Mouse (Mus musculus): ENCODE results near the gene Slc25a47.
"Not testable (repeated sequence)": the region's sequence is repeated elsewhere in the genome, so short reads cannot be mapped to it uniquely, and the experiment has no call there.

The Slc25a47 gene

DNA sequence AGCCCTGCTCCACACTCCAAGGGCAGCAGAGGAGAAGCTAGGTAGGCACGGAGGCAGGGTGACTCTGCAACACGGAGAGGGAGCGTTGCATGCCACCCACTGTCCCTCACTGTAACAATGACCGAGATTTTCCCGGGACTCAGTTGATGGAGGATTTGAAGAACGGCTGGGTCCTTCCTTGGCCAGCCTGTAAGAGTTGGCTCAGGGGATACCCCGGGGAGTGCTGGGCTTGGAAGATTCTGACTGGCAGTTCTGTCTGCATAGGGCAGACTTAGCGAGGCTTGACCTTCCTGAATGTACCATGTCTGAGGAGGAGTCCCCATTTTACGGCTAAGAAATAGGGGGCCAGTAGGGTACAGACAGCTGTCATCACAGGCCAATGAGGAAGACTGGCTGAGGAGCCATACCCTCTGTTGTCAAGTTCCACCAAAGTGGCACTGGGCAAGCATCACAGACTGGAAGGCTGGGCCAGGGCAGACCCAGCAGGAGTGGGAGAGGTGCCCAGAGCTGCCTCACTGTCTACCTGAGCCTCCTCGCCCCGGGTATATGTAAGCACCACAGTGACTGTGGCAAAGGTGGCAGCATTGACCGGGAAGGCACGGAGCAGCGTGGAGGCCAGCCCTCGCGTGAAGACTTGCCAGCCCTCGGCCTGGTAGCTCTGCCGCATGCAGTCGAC lies 9.4 kb upstream of the Slc25a47 start:
- no peak for DNase-seq (ENCODE audit: low read depth, low spot score)

DNA sequence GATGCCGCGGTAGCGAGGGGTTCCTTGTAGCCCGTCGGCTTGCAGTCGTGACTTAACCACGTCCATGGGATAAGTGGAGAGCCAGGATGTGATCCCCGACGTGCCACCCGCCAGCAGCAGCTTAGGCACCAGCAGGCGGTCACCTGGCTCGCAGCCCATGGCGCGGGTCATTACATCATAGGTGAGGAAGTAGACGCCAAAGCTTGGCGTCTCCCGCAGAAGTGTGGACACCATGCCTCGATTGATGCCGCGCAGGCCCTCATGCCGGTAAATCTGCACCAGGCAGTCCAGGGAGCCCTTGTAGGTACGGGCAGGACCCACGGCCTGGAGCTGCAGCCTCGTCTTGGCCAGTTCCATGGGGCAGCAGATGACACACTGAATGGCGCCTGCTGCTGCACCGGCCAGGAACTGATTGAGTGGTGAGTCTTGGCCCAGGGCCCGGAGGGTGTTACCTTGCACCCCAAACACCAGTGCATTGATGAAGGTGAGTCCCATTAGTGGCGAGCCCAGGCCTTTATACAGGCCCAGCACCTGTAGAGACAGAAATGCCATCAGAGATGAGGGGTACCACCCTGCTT lies 8.8 kb upstream of the Slc25a47 start:
- DNase-seq (ENCODE audit: low read depth, low spot score), result peak; percentile 26

DNA sequence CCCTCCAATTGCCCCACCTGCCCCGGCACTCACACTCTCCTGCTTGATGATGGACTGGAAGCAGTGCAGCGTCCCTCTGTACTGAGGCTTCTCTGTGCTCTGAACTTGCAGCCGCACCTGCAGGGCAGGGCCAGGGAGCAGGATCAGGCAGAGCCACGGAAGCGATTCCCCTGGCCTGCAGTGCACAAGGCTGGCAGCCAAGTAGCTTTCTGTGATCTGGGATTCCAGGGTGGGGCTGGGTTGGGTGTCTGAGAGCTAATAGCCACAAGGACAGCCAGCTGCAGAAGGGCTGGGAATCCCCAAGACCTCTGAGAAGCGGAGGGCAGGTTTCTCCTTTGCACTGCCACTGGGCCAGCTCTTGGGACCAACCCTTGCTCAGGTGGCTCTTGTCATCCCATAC lies 8.2 kb upstream of the Slc25a47 start:
- DNase-seq (ENCODE audit: low read depth, low spot score), result peak; percentile 56

GRCm38 (mm10) chr12:108829636-108830035 lies 6.2 kb upstream of the Slc25a47 start:
- no peak for DNase-seq (ENCODE audit: low read depth, low spot score)

GRCm38 (mm10) chr12:108830358-108830757 lies 5.5 kb upstream of the Slc25a47 start:
- DNase-seq (ENCODE audit: low read depth, low spot score), result no peak

GRCm38 (mm10) chr12:108831966-108832643 lies 3.7 kb upstream of the Slc25a47 start:
- no peak for DNase-seq (ENCODE audit: low read depth, low spot score)

DNA sequence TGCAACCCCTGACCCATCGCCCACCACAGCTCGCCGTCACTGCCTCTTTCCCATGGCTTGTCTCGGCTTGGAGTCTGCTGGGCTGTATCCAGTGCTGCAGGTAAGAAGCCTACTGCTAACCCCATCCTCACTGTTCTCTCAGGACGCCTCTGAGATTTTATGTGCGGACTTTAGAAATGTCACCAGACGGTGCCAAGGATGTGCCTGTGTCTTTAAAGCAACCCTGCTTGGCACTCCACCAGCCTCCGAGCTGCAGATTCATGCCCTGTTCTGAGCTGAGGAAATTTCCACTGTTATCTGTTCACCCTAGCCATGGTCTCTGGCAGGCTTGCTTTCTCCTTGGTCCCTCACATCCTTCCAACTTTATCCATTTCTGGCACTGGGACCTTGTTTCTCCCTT lies 3.0 kb upstream of the Slc25a47 start:
- DNase-seq (ENCODE audit: low read depth, low spot score), result no peak

DNA sequence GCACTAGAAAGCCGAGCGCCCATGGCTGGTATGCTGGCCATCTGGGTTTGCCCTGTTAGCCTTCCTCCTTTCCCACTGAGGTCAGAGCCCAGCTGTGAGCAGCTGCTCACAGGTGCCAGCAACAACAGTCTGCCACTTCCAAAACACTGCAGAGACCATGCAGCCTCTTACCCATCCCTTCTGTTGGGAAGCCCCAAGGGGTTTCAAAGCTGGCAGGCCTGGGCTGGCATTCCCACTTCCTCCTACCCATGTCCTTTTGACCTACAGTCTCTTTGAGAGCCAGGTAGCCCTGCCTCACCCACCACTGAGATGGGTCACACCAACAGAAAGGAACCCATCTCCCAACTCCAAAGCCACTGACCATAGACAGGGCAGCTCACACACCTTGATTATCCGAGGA lies 2.4 kb upstream of the Slc25a47 start:
- DNase-seq (ENCODE audit: low read depth, low spot score), result no peak

DNA sequence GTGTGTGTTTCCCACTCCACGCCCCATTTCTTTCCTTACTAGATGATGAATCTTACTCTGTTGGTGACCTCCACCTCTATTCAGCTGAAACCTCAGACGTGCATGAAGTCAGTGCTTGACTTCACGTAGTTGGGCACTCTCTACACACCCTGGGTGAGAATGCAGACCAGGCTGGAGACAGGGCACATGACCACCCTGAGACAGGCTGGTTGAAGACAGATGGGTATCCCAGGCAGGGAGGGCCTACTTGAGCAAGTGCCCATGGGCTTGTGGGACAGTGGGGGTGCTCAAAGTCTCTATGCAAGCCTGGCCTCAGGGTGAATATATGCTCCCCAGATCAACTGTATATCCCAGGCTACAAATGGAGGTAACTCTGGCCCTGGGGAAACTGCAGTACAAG lies 1.5 kb upstream of the Slc25a47 start:
- no peak for DNase-seq (ENCODE audit: low read depth, low spot score)

DNA sequence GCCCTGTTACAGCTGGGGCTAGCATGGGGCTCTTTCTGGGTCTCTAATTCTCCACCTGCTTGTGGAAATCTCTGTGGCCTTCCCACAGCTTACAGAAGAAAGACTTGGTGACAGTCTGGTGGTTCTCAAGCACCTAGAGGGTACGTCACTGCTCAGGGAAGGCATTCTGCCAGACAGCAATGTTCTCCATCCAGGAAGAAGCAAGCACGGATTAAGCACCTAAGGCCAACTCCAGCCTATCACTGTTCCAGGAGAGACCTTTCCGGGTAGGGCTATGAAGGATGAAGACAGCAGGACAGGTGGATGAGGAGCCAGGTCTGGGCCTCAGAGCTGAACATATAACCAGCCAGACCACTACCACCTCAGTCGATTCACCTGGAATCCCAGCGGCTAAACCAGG lies 1.1 kb upstream of the Slc25a47 start:
- DNase-seq (ENCODE audit: low read depth, low spot score), result no peak

GRCm38 (mm10) chr12:108835208-108835839 lies 522 bp upstream of the Slc25a47 start:
- DNase-seq (ENCODE audit: low read depth, low spot score), result peak; percentile 35

GRCm38 (mm10) chr12:108836722-108837121 lies 876 bp downstream of the Slc25a47 start:
- DNase-seq (ENCODE audit: low read depth, low spot score), result no peak

DNA sequence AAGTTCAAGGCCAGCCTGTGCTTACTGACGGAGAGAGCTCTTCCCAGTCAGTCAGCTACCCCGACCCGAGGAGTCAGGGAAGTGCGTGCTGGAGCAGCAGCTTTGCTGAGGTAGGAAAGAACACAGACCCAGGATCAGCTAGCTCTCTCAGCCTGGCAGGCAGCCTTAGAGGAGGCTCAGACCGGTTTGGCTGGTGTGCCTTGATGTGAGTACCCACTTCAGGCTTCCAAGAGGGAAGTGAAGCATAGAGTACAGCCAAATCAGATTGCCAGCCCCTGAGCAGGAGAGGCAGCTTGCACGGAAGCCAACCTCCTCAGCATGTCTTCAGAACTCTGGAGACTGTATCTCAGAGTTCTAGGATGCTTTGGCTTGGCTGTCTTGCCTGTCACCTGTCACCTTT lies 5.3 kb downstream of the Slc25a47 start:
- no peak for DNase-seq (ENCODE audit: low read depth, low spot score)

- DNase-seq (ENCODE audit: low read depth, low spot score), result no peak
These were observed 6.8 kb downstream of the Slc25a47 start for GRCm38 (mm10) chr12:108842663-108843062.

DNA sequence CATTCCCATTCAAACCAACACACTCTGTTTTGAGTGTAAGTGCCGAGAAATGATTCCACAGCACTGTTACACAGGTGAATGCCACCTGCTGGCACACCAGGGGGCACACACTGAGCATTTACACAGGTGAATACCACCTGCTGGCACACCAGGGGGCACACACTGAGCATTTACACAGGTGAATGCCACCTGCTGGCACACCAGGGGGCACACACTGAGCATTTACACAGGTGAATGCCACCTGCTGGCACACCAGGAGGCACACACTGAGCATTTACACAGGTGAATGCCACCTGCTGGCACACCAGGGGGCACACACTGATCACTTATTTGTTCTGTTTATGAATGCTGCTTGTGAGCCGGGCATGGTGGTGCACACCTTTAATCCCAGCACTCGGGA lies 12.2 kb downstream of the Slc25a47 start:
- not testable (repeated sequence) for DNase-seq (ENCODE audit: low read depth, low spot score)

- no peak for DNase-seq (ENCODE audit: low read depth, low spot score)
These were observed 13.7 kb downstream of the Slc25a47 start for GRCm38 (mm10) chr12:108849488-108850022.

GRCm38 (mm10) chr12:108850129-108850528 lies 14.3 kb downstream of the Slc25a47 start:
- no peak for DNase-seq (ENCODE audit: low read depth, low spot score)

GRCm38 (mm10) chr12:108850886-108851285 lies 15.0 kb downstream of the Slc25a47 start:
- DNase-seq (ENCODE audit: low read depth, low spot score), result no peak

- no peak for DNase-seq (ENCODE audit: low read depth, low spot score)
These were observed 17.0 kb downstream of the Slc25a47 start for GRCm38 (mm10) chr12:108852822-108853221.

- DNase-seq (ENCODE audit: low read depth, low spot score), result no peak
These were observed 19.2 kb downstream of the Slc25a47 start for GRCm38 (mm10) chr12:108855081-108855480.

DNA sequence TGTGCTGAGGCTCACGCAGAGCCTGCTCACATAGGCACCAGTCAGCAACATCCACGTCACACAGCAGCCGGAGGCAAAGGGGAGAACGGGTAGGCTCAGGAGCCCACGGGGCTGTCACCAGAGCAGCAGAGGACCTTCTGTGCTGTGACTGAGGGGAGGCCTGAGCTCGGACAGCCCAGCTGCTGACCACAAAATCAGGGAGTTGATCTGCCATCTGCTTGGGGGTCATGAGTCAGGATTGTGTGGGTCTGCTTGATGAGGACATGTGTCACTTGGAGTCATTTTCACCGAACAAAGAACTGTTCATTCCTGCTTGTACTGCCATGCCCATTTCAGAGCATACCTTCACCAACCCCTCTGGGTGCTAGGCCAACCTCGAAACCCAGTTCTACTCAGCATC lies 20.3 kb downstream of the Slc25a47 start:
- DNase-seq (ENCODE audit: low read depth, low spot score), result no peak

- DNase-seq (ENCODE audit: low read depth, low spot score), result no peak
These were observed 21.3 kb downstream of the Slc25a47 start for GRCm38 (mm10) chr12:108857109-108857508.

All from ZHBTc4 (cell line).